Mouse (Mus musculus) stomach, embryonic 14.5 days (tissue): Measurements from ENCODE around the gene Stxbp3. TPM values are rescaled to one million over a fixed set of nuclear protein-coding genes. Genes with fewer than 3 reads are reported as not detected.
"Not testable (repeated sequence)": the region's sequence is repeated elsewhere in the genome, so short reads cannot be mapped to it uniquely, and the experiment has no call there.

Experiments used
- ATAC-seq: fragments of 200-750 bp; cut with Nextera tagmentation; 2 replicates; pipeline ENCODE4 v1.8.0; 2017; ENCODE audit warnings: low read depth, moderate TSS enrichment; ENCODE audit not compliant: insufficient number of reproducible peaks, insufficient read depth, low FRiP score
- H3K27ac ChIP-seq: fragments of 300-500 bp; sonication (generic); 2 replicates; pipeline ENCODE4 v1.5.1; 2014; ENCODE audit warnings: mild to moderate bottlenecking, low read length, moderate library complexity, mixed read lengths
- H3K27me3 ChIP-seq: fragments of 300-500 bp; sonication (generic); 2 replicates; pipeline ENCODE4 v1.6.1; 2014; ENCODE audit warnings: low read length, control low read depth, mixed read lengths; ENCODE audit not compliant: control insufficient read depth, insufficient read depth
- H3K36me3 ChIP-seq: fragments of 300-500 bp; sonication (generic); 2 replicates; pipeline ENCODE4 v1.6.1; 2014; ENCODE audit warnings: mild to moderate bottlenecking, control low read depth, low read length, moderate library complexity, mixed read lengths; ENCODE audit not compliant: control insufficient read depth, insufficient read depth
- H3K4me1 ChIP-seq: fragments of 300-500 bp; sonication (generic); 2 replicates; pipeline ENCODE4 v1.6.1; 2014; ENCODE audit warnings: low read length, control low read depth, mixed read lengths; ENCODE audit not compliant: control insufficient read depth, insufficient read depth
- H3K4me2 ChIP-seq: fragments of 300-500 bp; sonication (generic); replicated peaks from 2 replicates; pipeline ENCODE4 v1.6.1; 2014; ENCODE audit warnings: low read depth, low read length, control low read depth
- H3K4me3 ChIP-seq: fragments of 300-500 bp; sonication (generic); 2 replicates; pipeline ENCODE4 v1.5.1; 2014; ENCODE audit warnings: low read depth, low read length, control low read depth
- H3K9ac ChIP-seq: fragments of 300-500 bp; sonication (generic); replicated peaks from 2 replicates; pipeline ENCODE4 v1.6.1; 2014; ENCODE audit warnings: low read depth, mild to moderate bottlenecking, control low read depth, low read length, moderate library complexity, mixed read lengths
- H3K9me3 ChIP-seq: fragments of 300-500 bp; sonication (generic); 2 replicates; pipeline ENCODE4 v1.6.1; 2016; ENCODE audit warnings: low read depth, low read length, control low read depth; ENCODE audit not compliant: control insufficient read depth
- WGBS: fragments of 180-500 bp; shearing (Covaris S2); extraction: QIAGEN DNeasy Blood & Tissue Kit; methylation state at CpG from one replicate; pipeline ENCODE4 v1.1.7; 2014; 5-methylcytosine and 5-hydroxymethylcytosine counted together
- polyA plus RNA-seq: library from polyadenylated mRNA; unstranded; fragments of >200 nt; fragmentation: Nextera tagmentation; extraction: Ambion mirVana; gene quantifications from 2 replicates; pipeline ENCODE4 v1.2.1, GENCODE M21; 2014

Gene Stxbp3
- polyA plus RNA-seq, 1 experiment from 2014 or later, result 43.6 TPM

- not testable (repeated sequence) for H3K27ac ChIP-seq, H3K4me1 ChIP-seq, H3K9ac ChIP-seq, H3K27me3 ChIP-seq, ATAC-seq, H3K4me2 ChIP-seq, H3K36me3 ChIP-seq, H3K4me3 ChIP-seq, H3K9me3 ChIP-seq
- 88% methylated on average over 4 of the region's 4 CpGs for WGBS
Observed at GRCm38 (mm10) chr3:108862282-108862681, 22.0 kb upstream of the Stxbp3 start.

DNA sequence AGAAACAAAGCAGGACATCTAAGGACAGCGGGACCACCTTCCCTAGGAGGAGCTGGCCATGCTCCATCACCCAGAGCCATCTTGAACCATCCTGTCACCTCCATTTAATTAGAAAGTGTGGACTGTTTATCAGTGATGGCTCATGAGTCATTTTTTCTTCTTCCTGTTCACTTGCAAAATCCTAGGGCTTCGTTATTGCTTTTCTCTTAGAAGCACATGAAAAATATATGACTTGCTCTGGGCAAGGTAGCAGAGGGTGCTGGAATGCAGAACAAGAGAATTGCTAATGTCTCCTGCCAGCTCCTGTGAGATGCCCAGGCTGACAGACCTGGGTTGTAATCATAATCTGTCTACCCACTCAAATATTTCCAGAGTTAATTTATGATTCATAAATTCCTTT, 20.5 kb upstream of the Stxbp3 start:
- H3K9ac ChIP-seq, result no peak overlapping the region
- 77% methylated on average over 2 of the region's 2 CpGs for WGBS
- H3K27ac ChIP-seq, result no peak overlapping the region
- no peak overlapping the region for H3K4me3 ChIP-seq
- 0 out of 2 replicates have a peak, but pooled peaks cover 9% of the 10 kb centered on the region for H3K4me1 ChIP-seq
- H3K36me3 ChIP-seq, result no peaks in the 10 kb centered on the region
- no peaks in the 10 kb centered on the region for H3K9me3 ChIP-seq
- H3K4me2 ChIP-seq, result no peak overlapping the region
- H3K27me3 ChIP-seq, result no peaks in the 10 kb centered on the region
- ATAC-seq, result no peak

DNA sequence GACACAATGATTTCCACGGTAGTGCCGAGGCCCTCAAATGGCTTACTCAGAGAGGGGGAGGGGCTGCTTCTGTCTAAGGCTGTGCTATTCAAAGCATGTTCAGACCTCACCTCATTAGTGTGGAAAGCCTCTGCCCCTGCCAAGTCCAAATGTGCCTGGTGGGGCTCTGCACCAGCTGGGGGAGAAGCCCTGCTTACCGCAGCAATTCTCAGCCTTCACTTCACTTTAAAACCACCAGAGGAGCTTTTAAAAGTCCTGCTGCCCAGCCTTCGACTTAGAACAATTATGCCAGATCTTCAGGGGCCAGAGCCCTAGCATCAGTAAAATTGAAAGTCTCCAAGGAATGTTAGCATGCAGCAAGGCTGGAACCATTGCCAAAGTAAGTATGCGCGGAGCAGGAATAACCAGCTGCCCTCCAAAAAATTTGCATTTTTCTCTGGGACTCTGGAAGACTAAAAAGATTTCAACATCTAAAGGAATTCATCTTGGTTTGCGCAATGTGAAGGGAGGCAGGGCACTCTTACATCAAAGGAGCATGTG, 18.0 kb upstream of the Stxbp3 start:
- Histone ChIP-seq H3K4me3 (no peak overlapping the region), H3K27ac (no peak overlapping the region; the same call in 1 of the 2 replicates), H3K4me1 (0 out of 2 replicates have a peak, but pooled peaks cover 14% of the 10 kb centered on the region), H3K9ac (no peak overlapping the region), H3K36me3 (no peaks in the 10 kb centered on the region), H3K4me2 (no peak overlapping the region), H3K27me3 (no peaks in the 10 kb centered on the region), H3K9me3 (no peaks in the 10 kb centered on the region)
- 31% methylated on average over 7 of the region's 7 CpGs for WGBS
- peak; percentile 73; the same call in 1 of the 2 replicates for ATAC-seq

- Histone ChIP-seq H3K9ac (no peak overlapping the region), H3K27ac (peak overlapping the region; percentile 33; the same call in 1 of the 2 replicates), H3K4me1 (0 out of 2 replicates have a peak, but pooled peaks cover 14% of the 10 kb centered on the region), H3K27me3 (no peaks in the 10 kb centered on the region), H3K9me3 (no peaks in the 10 kb centered on the region), H3K4me2 (no peak overlapping the region), H3K4me3 (no peak overlapping the region), H3K36me3 (no peaks in the 10 kb centered on the region)
- 88% methylated on average over 1 of the region's 1 CpGs for WGBS
- ATAC-seq, result no peak
Observed at GRCm38 (mm10) chr3:108857714-108858113, 17.4 kb upstream of the Stxbp3 start.

DNA sequence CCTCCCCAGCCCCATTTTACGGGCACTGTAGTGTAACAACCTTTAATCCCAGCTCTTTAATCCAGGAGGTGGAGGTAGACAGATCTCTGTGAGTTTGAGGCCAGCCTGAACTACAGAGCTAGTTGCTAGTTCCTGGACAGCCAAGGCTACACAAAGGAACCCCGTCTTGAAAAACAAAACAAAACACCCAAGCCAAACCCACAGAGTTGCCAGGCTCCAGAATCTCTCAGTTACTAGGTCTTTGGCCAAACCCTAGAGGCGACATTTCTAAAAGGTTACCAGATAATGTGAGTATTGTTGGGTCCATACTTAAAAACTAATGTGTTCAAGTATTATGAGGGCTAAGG, 16.8 kb upstream of the Stxbp3 start:
- H3K4me3 ChIP-seq, result no peak overlapping the region
- H3K9me3 ChIP-seq, result no peaks in the 10 kb centered on the region
- 0 out of 2 replicates have a peak, but pooled peaks cover 17% of the 10 kb centered on the region for H3K4me1 ChIP-seq
- no peak overlapping the region for H3K4me2 ChIP-seq
- H3K27ac ChIP-seq, result no peak overlapping the region
- H3K9ac ChIP-seq, result no peak overlapping the region
- no peaks in the 10 kb centered on the region for H3K27me3 ChIP-seq
- no peak for ATAC-seq
- 35% methylated on average over 3 of the region's 3 CpGs for WGBS
- no peaks in the 10 kb centered on the region for H3K36me3 ChIP-seq

DNA sequence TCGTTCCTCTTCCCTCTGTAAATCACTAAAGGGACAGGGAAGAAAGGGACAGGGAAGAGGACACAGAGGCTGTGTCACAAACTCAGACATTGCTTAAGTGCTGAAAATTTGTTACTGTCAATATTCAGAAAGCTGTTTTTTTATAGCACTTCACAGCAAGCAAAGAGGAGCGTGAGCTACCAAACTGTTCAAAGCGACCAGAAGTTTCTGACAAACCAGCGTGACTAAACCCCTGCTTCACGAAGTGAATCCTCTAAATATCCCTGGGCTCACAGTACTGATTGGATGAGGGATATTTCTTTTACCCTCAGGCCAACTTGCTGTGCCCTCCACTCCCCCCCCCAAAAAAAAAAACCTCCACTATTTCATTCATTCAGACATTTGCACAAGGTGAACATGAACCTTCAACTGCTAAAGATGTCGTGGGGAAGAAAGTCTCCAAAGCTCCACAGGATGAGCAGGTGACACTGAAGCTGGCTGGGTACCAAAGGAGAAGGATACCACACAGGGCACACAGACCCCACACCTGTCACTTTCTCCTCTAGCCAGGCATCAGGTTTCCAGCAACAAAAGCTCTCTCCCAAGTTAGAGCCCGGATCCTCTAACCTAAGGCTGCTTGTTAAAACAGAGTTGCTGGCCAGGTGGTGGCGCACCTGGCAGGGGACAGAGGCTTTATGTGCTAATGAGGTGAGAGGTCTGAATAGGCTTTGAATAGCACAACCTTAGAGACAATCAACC, 16.2 kb upstream of the Stxbp3 start:
- ATAC-seq, result no peak
- Histone ChIP-seq H3K36me3 (no peaks in the 10 kb centered on the region), H3K27me3 (no peaks in the 10 kb centered on the region), H3K27ac (no peak overlapping the region), H3K4me2 (no peak overlapping the region), H3K4me1 (0 out of 2 replicates have a peak, but pooled peaks cover 18% of the 10 kb centered on the region), H3K4me3 (no peak overlapping the region), H3K9me3 (no peaks in the 10 kb centered on the region), H3K9ac (no peak overlapping the region)
- WGBS, result 48% methylated on average over 8 of the region's 8 CpGs

- Histone ChIP-seq H3K36me3 (no peaks in the 10 kb centered on the region), H3K9ac (no peak overlapping the region), H3K9me3 (no peaks in the 10 kb centered on the region), H3K4me1 (0 out of 2 replicates have a peak, but pooled peaks cover 18% of the 10 kb centered on the region), H3K27me3 (no peaks in the 10 kb centered on the region), H3K4me2 (no peak overlapping the region), H3K27ac (0 out of 2 replicates have a peak overlapping the region, but pooled peaks have one; percentile 48), H3K4me3 (no peak overlapping the region)
- 58% methylated on average over 10 of the region's 10 CpGs for WGBS
- ATAC-seq, result no peak
Observed at GRCm38 (mm10) chr3:108855864-108856263, 15.5 kb upstream of the Stxbp3 start.

GRCm38 (mm10) chr3:108855371-108855770, 15.0 kb upstream of the Stxbp3 start:
- H3K9me3 ChIP-seq, result no peaks in the 10 kb centered on the region
- peak overlapping the region; percentile 48; the same call in 1 of the 2 replicates for H3K27ac ChIP-seq
- no peak overlapping the region for H3K9ac ChIP-seq
- no peaks in the 10 kb centered on the region for H3K27me3 ChIP-seq
- WGBS, result 52% methylated on average over 12 of the region's 12 CpGs
- 0 out of 2 replicates have a peak, but pooled peaks cover 21% of the 10 kb centered on the region for H3K4me1 ChIP-seq
- H3K36me3 ChIP-seq, result no peaks in the 10 kb centered on the region
- ATAC-seq, result no peak
- no peak overlapping the region for H3K4me2 ChIP-seq
- H3K4me3 ChIP-seq, result no peak overlapping the region
